Mouse (Mus musculus): ENCODE results near the gene Mcoln2. TPM values are rescaled to one million over a fixed set of nuclear protein-coding genes. Genes with fewer than 3 reads are reported as not detected.
"Not testable (repeated sequence)": the region's sequence is repeated elsewhere in the genome, so short reads cannot be mapped to it uniquely, and the experiment has no call there.

Mcoln2 gene
- polyA plus RNA-seq, 1 experiment, result 1.3 TPM

DNA sequence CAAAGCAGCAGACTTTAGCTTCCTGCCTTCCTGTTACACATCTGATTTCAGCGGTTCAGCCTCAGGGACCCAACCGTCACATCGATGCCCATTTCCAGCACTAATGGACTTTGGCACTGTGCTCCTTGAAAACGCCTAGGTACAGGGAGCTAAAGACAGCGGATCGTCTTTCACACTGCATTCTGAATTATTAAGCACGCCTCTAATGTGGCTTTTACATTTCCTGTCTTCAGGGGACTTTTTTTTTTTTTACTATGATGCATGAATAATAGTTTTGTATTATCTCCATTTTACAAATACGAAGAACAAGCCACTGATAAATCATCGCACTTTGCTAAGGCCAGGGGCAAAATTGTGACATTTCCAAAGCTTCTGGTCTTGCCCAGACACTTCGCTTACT lies 36.4 kb downstream of the Mcoln2 start:
- no peak for DNase-seq (ENCODE audit: low spot score)

DNA sequence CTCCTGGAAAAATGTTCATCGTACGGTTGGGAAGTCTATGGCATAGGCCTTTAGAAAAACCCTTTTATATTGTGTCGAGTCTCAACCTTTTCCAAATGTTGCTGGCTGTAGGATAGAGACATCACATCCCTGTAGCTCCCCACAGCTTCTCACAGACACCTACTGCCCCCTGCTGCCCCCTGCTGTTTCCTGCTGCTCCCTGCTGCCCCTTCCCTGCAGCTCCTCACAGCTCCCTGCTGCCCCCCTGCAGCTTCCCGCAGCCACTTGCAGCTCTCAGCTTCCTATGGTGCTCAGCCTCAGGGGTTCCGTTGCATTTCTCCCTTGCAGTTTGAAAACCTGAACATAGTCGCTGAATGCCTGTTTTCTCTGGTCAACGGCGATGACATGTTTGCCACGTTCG lies 40.3 kb downstream of the Mcoln2 start:
- no peak for DNase-seq (ENCODE audit: low spot score)

DNA sequence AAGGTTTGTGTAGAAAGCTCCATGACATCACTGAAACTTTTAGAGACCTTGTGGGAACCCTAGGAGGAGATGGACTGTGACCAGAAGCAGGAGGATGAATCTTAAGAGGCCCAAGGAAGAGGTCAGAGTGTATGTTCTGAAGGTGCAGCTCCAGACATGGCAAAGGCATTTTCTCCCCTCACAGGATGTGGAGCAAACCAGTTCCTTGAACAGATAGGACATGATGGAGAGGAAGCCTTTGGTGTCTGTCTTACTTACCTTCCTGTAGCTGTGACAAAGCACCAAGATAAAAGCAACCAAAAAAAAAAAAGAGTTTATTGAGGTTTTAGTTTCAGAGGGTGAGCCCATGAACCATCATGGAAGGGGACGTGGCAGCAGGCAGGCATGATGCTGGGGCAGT lies 42.9 kb downstream of the Mcoln2 start:
- no peak for DNase-seq (ENCODE audit: low spot score)

DNA sequence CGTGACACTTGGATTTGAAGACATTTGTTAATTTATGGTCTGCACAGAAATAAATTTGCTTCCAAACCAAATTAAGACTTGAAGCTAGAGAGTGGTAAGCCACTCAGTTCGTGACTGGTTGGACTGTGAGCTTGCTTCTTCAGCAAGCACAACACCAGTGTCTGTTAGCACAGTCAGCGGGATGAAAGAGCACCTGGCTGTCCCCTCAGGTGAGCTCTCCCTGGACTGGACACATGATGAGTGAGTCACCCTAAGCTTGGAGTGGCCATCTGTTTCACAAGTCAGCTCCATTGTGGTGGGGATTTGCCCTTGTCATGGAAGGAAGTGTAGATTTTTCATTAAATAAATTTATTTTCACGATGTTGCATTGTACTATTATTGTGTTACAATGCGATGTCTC lies 45.5 kb downstream of the Mcoln2 start:
- no peak for DNase-seq (ENCODE audit: low spot score)

DNA sequence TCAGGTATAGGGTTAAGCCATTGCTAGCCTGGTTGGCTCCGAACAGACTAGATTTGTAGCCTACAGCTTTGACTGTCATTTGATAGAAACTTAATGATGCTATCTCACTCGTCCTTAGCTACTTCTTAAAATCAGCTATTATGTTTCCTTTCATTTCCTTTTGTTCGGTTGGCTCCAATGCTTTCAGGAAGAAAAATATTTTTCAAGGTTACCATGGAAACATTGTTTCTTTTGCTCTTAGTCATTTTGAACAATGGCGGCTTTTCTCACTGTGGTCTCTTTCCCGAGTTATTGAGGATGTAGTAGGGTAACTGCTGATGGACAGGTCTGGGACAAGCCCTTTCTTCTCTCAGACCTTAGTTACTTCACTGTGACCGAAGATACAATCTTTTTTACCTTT lies 46.7 kb downstream of the Mcoln2 start:
- no peak for DNase-seq (ENCODE audit: low spot score)

DNA sequence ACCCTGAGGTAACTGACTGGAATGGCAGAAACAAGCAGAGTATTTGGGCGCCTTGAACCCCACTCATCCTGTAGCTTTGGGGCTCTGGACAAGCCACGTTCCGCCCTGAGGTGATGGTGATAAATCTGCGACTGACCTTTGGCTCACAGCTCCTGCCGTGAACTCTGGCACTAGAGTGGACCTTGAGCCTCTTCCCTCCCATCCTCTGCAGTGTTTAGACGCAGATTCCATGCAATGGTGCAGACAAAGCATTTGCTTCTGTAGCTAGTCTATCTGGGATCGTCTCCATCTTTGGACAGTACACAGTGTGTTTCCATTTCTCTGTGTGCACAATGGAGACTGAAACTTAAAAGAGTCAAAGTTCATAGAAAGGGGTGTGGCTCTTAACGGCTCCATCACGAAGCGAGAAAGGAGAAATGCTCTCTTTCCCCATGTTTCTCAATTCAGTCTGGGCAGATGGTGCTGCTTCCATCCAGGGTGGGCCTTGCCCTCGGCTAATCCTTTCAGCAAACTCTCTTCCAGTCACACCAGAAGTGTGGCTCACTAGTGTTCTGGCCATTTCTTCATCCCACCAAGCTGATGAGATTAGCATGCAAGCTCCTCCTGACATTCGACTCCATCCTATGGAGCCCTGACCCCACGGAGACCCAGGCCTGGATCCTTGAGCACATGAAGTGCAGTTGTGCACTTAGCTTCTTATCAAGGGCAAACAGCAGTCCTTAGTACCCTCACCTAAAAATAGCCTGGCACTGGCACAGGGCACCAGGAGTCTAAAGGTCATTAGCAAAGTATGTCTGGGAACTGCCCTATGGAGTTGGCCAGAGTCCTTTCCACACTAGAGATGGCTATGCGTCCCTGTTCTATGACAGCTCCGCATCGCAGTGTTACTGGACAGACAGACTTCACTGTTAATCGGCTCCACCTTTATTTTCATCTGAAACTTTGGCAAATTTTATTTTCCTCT lies 47.4 kb downstream of the Mcoln2 start:
- DNase-seq (ENCODE audit: low spot score), result no peak

DNA sequence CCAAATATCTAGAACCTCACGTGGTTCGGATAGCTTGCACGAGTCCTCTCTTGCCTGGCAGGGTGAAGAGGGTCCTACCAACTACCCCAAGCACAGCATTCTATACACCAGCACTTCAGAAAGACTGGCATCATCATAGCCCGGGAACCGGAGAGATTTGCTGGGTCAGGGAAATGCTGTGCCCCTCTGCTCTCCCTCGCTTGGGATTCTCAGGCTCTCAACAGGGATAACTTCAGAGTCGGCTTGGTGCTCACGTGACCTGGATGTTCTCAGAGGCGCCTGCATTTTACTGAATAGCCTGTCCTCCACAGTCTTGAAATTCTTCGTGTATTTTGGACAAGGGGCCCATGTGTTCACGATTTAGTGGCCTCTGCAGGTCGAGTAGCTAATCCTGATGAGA lies 48.2 kb downstream of the Mcoln2 start:
- no peak for DNase-seq (ENCODE audit: low spot score)

DNA sequence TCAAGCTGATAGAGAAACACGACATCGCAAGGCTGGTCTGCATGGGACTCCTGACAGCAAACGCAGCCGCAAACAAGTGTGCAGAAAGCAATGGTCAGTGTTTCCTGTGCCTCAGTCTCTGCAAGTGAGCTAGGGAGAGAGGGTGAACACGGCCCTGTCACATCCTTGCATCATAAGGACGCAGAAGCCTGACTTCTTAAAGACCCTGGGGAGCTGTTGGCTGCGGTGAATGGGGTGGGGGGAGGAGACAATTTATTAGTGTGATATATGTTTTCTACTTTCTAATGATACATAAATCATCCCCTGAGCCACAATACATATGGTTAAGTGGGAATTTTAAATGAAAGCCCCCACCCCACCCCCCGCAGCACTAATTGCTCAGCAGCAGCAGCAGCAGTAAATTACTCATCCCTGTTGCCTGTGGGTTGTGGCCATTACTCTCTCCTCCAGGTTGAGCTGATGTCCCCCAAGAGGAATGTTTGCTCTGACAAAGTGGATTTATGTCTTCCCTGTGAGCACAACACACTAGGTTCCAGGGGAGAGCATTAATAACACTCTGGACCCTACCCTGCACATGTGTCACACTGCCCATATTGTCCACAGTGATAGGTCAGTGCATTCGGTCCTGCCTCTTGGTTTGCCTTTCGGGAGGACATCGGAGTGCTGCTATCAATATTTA lies 49.3 kb downstream of the Mcoln2 start:
- DNase-seq (ENCODE audit: low spot score), result no peak

DNA sequence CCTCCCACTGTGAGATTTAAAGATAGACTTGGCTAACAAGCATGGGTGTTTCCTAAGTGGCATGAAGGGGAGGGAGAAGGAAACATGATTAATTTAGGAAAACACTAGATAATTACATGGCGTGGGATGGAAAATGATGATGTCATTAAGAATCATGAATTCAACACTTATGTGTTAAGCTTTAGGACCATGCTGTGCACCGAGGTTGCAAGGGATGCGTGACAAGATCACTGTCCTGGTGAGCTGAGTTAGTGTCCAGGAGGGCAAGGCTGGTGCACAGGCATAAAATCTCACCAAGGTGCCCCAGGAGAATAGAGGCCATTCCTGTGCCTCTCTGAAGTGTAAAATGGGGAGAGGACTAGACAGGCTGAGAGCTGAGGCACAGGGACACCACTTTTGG lies 49.9 kb downstream of the Mcoln2 start:
- no peak for DNase-seq (ENCODE audit: low spot score)

DNA sequence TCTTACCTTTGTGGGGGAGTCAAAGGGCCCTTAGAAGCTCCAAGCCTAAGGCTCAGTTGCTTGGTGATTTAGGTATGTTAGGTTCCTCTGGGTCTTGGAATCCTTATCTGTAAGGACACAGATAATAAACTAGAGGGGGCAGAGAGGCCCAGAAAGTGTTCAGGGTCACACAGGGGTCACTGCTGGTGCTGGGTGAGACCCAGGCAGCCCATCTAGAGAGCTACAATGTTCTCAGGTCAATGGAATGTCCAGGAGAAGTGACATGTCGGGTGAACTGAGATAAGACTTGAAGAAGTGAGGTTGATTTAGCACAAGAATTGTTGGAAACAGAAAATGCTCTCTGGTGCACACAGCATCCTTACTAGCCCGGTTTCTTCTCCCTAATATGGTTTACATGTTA lies 54.7 kb downstream of the Mcoln2 start:
- no peak for DNase-seq (ENCODE audit: low spot score)

DNA sequence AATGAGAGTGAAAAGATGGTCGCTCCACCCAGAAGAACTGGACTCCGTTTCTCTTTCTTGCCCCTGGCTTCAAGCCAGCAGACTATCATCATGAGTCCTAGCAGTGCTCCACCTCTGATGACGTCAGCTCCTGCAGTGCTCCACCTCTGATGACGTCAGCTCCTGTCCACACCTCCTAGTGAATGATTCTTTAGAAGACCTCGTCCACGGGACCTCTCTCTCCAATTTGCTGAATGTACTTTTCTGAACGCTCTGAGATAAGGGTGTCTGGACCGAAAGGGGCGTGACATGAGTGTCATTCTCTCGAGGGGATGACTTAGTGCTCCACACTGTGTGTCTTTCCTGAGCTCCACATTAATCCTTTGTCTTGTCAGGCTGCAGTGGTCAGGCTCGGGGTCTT lies 55.7 kb downstream of the Mcoln2 start:
- no peak for DNase-seq (ENCODE audit: low spot score)

DNA sequence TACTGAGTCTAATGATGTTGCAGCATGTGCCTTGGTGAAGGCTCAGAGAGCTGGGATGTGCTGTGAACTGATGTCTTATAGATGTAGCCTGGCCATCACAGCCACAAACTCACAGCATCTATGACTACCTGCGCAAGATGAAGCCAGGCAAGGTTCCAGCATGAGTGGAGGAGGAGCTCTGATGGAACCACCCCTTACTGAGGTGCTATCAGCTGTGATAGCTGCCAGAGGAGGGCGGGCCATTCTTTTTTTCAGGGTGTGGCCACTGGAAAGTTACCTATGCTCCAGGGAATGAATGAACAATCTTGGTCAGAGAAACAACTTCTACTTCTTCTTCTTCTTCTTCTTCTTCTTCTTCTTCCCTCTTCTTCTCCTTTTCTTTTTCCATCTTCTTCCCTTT lies 57.0 kb downstream of the Mcoln2 start:
- DNase-seq (ENCODE audit: low spot score), result no peak

DNA sequence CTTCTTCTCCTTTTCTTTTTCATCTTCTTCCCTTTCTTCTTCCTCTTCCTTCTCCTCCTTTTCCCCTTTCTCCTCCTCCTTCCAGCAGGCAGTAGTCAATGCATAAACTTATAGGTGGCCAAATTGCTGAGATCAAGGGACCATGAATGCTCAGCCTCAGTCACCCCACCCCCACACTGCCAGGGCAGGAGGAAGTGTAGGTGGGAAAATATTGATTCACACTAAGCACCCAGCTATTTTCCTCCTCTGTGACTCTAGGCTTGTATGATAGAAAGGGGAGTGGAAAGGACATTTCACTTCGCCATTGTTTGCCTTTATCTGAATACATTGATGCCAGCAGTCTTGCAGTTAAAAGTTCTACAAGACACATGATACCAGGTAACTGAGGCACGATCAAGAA lies 57.8 kb downstream of the Mcoln2 start:
- no peak for DNase-seq (ENCODE audit: low spot score)

DNA sequence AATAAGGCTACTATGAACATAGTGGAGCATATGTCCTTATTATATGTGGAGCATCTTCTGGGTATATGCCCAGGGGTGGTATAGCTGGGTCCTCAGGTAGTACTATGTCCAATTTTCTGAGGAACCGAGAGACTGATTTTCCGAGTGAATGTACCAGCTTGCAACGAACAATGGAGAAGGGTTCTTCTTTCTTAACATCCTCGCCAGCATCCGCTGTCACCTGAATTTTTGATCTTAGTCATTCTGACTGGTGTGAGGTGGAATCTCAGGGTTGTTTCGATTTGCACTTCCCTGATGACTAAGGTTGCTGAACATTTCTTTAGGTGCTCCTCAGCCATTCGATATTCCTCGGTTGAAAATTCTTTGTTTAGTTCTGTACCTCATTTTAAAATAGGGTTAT lies 60.1 kb downstream of the Mcoln2 start:
- DNase-seq (ENCODE audit: low spot score), result not testable (repeated sequence)

DNA sequence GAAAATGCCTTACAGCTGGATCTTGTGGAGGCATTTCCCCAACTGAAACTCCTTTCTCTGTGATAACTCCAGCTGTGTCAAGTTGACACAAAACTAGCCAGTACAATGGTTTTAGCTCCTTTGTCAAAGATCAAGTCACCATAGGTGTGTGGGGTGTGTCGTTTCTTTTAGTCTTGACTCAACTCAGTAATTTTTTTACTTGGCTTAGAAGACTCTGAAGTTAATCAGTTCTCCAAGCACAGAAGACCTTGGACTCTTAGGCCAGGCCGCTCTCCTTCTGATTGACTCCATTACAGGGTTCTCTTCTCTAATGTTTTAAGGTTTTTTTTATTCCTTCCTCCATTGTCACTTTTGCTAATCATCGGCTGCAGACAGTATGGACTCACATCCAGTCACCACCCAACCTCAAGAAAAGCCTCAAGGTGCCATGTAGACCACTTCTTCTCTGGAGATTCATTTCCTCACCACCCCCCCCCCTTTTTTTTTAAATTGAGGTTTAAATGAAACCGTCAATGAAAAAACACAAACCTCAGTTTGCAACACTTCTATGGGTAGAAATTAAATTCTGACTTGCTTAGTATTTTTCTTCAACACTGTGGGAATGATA lies 61.6 kb downstream of the Mcoln2 start:
- DNase-seq (ENCODE audit: low spot score), result no peak

DNA sequence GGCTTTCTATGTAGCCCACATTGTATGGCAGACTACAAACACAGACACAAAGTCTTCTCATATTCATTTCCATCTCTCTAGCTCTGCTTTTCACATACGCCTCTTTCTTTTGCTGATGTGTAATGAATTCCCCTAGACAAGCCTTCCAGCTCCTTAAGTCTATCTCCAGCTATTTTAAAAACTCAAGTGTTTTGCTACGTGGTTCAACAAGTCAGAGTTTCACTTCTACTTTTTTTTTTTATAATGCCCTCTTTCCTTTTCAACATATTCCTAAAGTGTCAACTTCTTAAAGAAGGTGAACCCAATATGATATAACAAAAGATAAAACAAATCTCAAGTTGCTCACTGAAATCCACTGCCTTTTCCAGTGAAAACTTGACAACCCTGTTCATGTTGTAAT lies 62.3 kb downstream of the Mcoln2 start:
- DNase-seq (ENCODE audit: low spot score), result no peak

DNA sequence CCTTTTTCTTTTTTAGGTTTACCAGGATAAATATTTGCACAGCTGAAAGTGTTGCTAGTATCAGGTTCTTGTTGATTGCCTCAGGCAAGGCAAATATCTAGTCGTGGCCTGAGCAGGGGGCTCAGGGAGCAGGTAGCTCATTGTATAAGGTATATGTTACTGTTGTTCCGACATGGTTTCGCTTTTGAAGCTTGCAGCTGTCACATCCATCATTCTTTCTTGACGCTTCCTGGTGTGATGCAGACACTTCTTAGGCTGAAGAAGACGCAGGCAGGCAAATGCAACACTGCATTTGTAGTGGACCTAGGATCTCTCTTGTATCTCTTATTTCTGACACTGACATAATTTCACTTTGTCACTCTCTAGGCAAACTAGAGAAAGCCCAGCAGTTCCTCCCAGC lies 63.7 kb downstream of the Mcoln2 start:
- DNase-seq (ENCODE audit: low spot score), result no peak

DNA sequence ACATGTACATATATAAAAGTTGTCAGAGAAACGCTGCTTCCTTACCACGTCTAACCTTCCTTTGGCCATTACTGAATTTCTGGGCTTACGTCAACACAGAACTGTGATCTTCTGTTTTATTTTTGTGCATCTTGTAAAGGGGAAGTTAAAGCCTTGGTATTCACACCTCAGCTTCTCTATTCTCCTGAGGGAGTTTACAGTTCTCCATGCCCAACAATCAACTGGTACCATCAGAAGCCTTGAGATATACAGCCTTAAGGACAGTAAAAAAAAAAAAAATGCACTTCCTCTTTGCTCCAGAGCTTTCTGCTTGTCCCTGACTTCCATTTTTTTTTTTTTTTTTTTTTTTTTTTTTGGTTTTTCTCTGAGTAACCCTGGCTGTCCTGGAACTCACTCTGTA lies 66.9 kb downstream of the Mcoln2 start:
- no peak for DNase-seq (ENCODE audit: low spot score)

DNA sequence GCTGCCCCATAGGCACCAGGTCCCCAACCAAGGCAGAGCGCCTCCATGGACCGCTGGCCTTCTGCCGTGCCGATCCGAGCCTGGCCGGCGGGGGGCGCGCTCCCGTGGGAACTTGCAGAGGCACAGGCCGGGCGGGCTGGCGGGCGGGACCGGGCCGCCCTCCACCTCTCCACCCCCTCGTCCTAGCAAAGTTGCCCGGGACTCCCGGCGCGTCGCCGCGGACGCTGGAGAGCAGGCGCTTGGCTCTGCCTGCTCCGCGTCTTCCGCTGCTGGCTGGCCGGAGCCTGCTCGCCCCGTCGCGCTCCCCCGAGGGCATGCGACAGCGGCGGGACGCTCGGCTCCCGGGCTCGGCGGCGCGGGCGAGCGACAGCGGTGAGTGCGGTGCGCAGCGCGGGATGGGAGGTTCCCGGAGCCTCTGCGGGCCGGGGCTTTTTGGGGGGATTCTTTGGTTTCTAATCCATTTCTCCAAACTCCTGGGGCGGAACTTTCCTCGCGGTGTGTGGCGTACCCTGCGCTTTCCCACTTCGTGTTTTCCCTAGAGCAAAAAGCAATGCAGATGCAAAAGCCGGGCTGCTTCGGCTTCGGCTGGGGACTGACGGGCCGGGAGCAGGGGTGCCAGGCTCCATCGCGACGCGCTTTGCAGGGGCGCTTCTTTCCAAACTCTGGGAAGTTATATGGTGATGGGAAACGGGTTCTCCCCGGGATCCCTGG lies 71.3 kb downstream of the Mcoln2 start, which contains the start of gene Lpar3:
Lpar3 (plus strand) TSS at position 188 of the 711 bp plus-strand sequence.
- DNase-seq (ENCODE audit: low spot score), result peak; percentile 71

DNA sequence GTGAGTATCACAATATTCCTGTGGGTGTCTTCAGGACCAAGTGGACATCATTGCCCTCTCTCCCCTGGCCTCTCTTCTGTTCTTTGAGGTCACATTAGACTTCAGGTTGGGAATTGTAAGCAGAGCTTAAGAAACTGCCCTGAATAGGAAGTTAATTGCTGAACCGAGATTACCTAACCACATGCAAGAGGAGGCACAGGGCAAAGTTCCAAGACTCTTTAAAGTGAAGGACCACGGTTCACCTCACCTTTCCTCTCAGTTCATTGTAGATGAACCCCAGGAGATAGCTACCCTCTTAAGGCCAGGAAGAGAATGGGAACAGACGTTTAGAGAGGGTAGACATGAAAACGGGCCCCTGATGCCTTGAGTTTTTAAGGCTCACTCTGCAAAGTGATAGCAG lies 74.6 kb downstream of the Mcoln2 start:
- no peak for DNase-seq (ENCODE audit: low spot score)

DNA sequence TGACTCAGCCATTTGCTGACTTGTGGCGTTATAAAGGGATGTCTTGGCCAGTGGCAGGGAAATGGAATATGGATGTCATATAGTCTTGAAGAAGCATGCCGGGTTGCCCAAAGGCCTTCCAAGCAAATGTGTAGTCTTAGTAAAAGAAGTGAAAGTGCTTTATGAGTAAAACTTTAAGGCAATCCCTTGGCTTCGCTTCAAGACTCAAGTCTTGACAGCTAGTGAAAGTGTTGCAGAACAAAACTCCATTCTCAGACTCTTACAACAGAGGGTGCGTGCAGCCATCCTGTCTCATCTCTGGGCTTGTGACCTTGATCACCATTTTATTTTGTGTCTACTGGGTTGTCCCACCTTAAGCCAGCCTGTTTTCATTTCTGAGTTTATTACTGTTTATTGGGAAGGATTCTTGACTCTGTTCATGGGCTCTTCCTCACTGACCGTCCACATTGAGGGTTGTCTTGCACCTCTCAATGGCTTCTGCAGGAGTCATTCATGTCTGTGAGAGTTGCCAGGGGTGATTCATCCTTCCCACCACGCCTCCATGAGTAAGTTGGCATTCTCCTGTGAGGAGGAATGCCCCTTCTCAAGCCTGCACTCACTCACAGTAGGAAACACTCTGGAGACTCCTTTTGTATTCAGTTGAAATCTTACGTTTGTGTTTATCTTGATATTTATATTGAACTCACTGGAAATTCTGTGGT lies 75.6 kb downstream of the Mcoln2 start:
- DNase-seq (ENCODE audit: low spot score), result no peak
